Mouse (Mus musculus): ENCODE data around the gene Nol12.

GRCm38 (mm10) chr15:78894726-78895125 lies 40.0 kb upstream of the Nol12 start:
- no peak for TF ChIP-seq SRF (IDR thresholded peaks at IDR 0.05; ENCODE audit: control insufficient read depth, insufficient read length, low read depth)
- no peak for TF ChIP-seq TCF12 (IDR thresholded peaks at IDR 0.05; ENCODE audit: insufficient read depth, poor library complexity, severe bottlenecking)
- no peak for TF ChIP-seq POLR2A (IDR thresholded peaks at IDR 0.05; ENCODE audit: insufficient read length, low read depth)
- TF ChIP-seq POLR2AphosphoS2 (IDR thresholded peaks at IDR 0.05; ENCODE audit: insufficient read length, low read depth): no peak
- TF ChIP-seq MYOG (IDR thresholded peaks at IDR 0.05; ENCODE audit: control insufficient read depth in 1 of 3, insufficient read depth in 1 of 3, insufficient read length in 2 of 3, low read depth in 2 of 3): no peak
- TF ChIP-seq MYOD1 (IDR thresholded peaks at IDR 0.05; ENCODE audit: control insufficient read depth in 1 of 3, insufficient read length in 2 of 3, low read depth in 2 of 3): no peak
- no peak for TF ChIP-seq USF1 (IDR thresholded peaks at IDR 0.05; ENCODE audit: low read depth)
- no peak for TF ChIP-seq MAX (IDR thresholded peaks at IDR 0.05; ENCODE audit: low read depth)
- TF ChIP-seq CEBPB (IDR thresholded peaks at IDR 0.05; ENCODE audit: insufficient read depth, poor library complexity, severe bottlenecking): no peak
- no peak for TF ChIP-seq TCF3 (IDR thresholded peaks at IDR 0.05; ENCODE audit: insufficient read length, low read depth)
